Mouse (Mus musculus): ENCODE measurements around the gene Kidins220.

Gene Kidins220

DNA sequence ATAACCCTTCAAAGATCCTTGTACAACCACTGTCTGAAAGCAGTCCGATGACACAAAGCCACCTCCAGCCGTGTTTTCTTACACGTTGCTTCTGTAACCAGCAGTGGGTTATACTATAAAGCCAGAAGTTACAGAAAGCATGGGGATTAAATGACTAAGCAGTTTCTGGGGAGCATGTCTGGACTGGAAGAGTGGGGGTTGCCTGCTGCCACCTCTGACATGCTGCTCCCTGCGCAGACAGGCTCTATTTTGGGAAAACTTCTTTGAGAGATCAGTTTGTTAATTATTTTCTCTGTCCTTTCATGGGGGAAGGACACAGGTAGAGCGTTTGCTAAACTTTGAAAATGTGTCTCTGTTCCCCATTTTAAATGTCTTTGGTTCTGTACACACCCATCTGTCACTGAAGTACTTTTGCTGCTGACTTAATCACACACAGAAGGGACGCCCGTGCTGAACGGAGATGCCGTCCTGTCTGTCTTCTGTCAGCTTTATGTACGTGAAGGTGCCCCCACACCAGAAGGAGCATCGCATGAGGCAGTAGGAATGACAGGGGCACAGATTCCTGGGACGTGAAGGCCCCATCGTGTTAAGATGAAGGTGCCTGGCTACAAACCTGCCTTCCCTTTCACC is 11.2 kb upstream of the Kidins220 start:
- DNase-seq, result no peak

DNA sequence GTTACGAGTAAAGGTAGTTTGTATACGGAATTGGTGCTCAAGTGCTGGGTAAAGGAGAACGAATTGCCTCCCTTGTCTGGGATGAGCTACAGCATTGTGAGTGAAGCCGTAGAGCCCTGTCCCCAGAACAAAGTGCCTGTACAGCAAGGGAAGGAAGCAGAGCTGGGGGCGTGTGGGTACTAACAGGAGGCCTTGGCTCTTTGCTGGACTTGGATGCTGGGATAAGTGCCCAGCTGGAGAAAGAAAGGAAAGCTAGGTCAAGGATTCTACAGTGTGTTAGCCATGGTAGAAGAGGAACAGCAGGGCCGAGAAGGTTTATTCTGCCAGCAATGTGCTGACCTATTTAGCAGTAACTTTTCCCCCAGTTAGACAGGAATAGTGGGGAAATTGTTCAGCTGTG is 9.3 kb upstream of the Kidins220 start:
- no peak for DNase-seq

DNA sequence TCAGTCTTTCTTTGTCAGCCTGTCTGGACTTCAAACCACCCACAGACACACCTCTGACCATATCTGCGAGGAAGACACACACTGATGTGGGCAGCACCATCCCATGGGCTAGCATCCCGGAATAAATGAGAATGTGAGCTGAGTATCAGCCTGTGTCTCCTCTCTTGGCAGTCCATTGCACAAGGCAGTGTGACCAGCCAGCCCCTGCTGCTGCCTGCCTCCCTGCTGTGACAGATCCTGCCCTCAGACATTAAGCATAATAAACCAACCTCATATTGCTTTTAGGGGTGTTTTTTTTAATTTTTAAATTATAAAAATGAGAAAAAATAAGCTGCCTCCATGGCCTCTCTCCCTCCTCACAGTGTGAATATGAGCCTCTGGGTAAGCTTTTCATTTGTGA is 8.7 kb upstream of the Kidins220 start:
- no peak for DNase-seq

DNA sequence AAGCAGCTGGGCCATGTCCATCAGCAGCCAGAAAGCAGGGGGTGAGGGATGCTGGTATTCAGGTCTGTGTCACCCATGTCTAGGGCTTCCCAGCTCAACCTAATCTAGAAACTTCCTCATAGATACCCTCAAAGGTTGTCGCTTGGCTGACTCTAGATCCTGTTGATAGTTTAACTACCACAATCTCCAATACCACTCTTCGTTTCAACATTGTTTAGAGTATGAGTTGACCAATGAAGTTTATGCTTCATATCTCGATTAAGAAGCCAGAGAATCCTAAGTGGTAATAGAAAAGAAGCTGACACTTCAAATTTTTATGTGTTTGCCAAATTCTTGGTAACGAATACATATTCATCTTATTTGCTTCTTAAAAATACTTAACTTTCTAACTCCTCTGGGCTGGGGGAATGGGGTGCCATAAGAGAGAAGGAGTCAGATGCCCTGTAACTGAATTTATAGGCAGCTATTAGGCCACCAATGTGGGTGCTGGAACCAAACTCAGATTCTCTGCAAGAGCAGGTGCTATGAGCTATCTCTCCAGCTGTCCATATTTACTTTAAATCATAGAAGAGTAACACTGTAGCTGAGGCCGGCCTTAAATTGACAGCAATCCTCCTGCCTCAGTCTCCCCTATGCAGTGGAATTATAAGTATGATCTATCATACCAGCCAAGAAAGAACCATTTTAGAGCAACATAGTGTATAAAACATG is 3.1 kb upstream of the Kidins220 start:
- no peak for DNase-seq

DNA sequence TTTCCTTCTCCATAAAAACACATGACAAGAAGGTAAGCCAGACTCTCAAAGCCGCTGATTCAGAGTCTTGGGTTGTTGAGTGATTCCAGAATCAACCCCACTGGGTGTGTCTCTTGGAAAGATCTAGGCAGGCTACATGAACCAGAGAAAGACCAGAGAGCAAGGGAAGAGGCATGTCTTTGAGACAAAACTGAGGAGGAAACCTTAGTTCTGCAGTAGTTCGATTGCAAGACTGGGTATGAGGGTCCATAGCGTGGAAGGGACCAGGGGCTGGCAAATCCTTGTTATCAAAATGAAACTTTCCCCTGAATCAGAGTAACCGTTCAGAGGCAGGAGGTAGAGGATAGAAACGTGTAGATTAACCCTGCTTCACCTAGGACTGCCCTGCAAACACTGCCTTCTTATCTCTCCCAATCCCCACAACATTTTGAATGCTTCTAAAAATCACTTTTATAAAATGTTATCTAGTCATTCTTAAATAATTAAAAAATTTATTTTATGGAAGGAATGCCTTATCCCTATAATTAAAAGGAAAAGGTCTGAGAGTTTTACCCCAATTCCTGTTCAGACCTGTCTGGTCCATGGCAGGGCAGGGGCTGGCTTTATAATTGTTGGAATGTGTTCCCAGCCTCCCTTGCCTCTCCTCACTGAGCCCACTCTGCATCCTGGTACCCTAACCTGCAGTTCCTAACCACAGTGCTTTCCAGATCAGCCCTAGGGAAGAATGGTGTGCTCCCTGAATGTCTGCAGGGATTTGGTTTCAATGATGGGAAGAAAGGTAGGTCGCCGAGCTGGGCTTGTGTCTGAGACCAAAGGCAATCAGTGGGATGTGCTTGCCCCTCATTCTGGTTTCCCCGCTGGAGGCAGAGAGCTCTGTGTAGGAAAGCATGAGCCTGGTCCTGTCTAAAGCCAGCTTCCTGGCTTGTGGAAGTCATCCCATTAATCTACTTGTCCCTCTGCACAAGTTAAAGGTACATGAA is 2.1 kb upstream of the Kidins220 start:
- no peak for DNase-seq

DNA sequence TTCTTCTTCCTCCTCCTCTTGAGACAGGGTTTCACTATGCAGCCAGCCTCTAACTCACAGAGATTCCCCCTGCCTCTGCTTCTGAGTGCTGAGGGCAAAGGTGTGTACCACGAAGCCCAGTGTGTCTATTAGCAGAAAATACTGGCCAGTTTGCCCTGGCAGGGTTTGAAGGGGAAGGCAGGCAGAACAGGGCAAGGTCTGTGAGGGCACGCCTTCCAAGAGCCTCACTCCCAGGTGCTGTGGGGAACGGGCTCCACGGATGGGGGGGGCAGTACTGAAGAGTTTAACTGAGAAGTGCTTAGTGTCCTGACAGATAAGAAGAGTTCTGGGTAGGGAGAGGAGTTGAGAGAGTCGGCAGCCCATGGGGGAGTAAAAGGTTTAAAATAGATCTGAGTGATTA is 1.1 kb upstream of the Kidins220 start:
- no peak for DNase-seq

- peak; percentile 62 to 71 for DNase-seq
Observed at GRCm38 (mm10) chr12:24975115-24975733, 499 bp downstream of the Kidins220 start.

GRCm38 (mm10) chr12:24985226-24985625 is 10.5 kb downstream of the Kidins220 start:
- no peak for DNase-seq

DNA sequence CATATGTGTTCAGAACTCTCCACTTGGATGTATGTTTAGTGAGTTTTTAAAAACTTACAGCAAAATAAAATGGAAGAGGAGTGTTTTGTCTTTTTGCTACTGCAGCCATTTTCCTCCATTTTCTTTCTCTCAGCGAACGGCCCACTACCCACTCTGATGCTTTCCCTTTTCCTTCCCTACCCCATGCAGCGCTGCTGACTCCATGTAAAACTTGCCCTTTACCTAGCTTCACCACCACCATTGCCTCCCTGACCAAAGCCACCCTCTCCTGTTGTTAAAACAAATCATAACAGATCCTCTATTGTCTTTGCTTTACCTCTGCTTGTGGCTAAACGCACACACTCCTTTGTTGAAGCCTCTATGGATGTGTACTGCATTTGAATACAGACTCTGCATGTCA is 20.6 kb downstream of the Kidins220 start:
- DNase-seq, result no peak

- no peak for DNase-seq
Observed at GRCm38 (mm10) chr12:25005350-25005749, 30.6 kb downstream of the Kidins220 start.

DNA sequence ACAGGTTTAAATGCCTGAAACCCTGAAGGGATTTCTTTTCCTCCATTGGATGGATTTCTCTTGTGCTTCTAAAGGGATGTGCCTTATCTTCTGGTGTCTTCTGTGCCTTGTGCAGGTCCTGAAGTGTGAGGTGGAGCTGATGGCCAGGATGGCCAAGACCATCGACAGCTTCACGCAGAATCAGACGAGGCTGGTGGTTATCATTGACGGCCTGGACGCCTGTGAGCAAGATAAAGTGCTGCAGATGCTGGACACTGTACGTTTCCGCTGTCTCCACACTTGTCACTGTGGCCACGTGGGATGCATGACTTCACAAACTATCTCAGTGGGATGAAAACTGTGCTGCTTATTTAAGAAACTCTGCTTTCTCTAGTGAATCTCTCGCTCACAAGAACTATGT is 35.2 kb downstream of the Kidins220 start:
- DNase-seq, result no peak

- DNase-seq, result no peak
Observed at GRCm38 (mm10) chr12:25010416-25010815, 35.7 kb downstream of the Kidins220 start.

DNA sequence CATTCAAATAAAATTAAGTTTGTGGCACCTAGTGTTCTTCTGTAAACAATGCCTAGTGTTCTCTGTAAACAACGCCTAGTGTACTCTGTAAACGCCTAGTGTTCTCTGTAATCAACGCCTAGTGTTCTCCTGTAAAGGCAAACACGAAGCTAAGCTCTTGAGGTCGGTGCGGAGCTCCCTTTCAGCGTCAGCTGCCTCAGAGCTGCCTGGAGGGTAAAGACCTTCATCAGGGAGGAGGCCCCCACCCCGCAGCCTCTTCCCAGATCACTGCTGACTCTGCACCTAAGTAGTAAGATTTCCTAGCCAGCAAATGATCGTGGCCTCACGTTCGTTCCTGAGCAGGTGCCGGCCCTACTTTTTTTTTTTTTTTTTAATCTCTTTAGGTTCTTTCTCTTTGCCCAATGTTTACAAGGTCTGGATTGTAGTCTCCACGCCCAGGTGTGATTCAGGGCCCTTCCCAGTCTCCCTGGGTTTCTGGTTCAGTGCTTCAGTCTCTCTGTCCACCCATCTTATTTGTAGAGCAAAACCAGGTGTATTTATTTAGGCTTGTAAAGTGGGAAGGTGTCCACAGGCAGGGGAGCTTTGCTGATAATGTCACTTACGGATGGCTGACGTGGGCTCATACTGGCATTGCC is 37.1 kb downstream of the Kidins220 start:
- peak in 1 of 2 experiments; percentile 16 for DNase-seq

- peak in 1 of 2 experiments; percentile 21 for DNase-seq
Observed at GRCm38 (mm10) chr12:25012555-25013540, 38.1 kb downstream of the Kidins220 start.

- no peak for DNase-seq
Observed at GRCm38 (mm10) chr12:25014307-25014927, 39.7 kb downstream of the Kidins220 start.

- DNase-seq, result no peak
Observed at GRCm38 (mm10) chr12:25014938-25015337, 40.2 kb downstream of the Kidins220 start.

DNA sequence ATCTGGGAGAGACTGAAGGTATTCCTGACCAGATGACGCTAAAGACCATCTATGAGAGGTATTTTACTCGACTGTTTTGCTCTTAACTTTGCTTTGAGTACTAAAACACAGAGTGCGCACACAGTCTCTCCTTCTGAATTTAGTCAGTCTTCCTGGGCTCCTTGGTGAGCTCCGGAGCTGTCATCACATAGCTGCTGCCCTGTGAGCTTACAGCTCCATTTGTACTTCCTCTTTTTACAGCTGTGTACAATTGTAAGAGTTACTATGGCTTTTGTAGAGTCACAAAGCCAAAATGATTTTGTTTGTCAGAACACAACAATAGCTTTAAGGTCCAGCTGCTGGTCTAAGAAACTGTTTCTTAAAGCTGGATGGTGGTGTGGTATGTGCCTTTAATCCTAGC is 42.3 kb downstream of the Kidins220 start:
- DNase-seq, result no peak

- DNase-seq, result no peak
Observed at GRCm38 (mm10) chr12:25021057-25021456, 46.3 kb downstream of the Kidins220 start.

DNA sequence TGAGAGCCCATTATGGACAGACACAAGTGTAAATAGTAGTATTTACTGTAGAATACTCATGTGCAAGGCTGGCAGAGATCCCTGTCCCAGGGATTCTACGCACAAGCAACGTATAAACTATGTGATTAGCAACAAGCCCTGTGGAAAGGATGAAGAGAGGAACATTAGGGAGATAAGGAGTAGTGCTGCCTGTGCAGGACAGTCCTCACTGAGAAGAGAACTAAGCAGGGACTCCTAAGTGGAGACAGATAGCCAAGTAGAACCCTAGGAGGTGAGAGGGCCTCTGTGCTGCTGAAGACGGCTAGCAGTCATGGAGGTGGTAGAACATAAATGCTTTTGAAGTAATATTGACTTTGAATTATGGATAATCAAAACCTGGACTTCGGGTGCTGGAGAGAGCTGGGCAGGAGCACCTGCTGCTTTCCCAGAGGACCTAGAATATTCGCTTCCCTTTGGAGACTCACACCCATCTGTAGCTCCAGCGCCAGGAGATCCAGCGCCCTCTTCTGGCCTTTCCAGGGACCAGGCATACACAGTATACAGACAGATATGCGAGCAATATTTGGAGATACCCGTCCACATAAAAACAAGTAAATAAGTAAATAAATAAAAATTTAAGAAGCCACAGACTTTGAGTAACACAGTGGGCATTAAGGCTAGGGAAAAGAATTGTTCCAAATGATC is 50.3 kb downstream of the Kidins220 start:
- DNase-seq, result no peak

DNA sequence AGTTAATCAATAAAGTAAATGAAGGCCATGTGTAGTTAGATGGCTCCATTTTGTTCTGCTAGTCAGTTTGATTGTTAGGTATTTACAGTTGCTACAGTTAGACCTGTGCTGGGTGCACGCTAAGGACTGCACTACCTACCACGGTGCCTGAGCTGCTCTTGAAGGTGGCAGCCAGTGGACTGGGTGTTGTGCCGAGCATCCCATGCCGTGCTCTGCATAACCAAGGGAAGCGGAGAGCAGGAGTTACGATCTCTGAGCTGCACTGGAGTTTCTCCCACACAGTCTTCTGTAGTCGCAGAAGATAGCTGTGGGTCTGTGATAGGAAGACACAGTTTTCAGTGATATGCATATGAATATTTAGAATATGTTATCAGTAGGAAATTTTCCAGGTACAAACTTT is 51.6 kb downstream of the Kidins220 start:
- DNase-seq, result no peak
